Mouse (Mus musculus): Measurements from ENCODE around the gene Tldc1.
A peak's percentile ranks its signal among the peaks of the same experiment; 100 is the strongest.

Tldc1 gene

DNA sequence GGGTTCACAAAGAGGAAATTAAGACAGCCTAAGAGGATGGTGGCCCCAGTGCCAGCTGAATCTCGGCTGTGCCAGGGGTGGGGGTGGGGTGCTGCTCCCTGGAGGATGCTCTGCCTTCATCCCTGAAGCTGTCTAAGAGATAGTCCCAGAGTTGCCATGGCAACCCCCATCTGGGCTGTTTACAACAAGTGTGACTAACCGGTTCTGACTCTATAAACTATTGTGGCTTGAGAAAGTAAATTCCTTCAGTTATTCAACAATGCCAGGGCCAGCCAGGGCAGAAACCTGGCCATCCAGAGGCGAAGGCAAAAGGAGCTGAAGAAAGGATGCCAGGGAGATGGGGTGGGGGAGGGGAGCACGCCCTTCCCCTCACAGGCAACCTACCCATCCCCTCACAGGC lies 23.0 kb upstream of the Tldc1 start:
- DNase-seq (ENCODE audit: low spot score) = no peak

- no peak for DNase-seq (ENCODE audit: low spot score)
Observed at GRCm38 (mm10) chr8:119798965-119799264, 20.7 kb upstream of the Tldc1 start.

DNA sequence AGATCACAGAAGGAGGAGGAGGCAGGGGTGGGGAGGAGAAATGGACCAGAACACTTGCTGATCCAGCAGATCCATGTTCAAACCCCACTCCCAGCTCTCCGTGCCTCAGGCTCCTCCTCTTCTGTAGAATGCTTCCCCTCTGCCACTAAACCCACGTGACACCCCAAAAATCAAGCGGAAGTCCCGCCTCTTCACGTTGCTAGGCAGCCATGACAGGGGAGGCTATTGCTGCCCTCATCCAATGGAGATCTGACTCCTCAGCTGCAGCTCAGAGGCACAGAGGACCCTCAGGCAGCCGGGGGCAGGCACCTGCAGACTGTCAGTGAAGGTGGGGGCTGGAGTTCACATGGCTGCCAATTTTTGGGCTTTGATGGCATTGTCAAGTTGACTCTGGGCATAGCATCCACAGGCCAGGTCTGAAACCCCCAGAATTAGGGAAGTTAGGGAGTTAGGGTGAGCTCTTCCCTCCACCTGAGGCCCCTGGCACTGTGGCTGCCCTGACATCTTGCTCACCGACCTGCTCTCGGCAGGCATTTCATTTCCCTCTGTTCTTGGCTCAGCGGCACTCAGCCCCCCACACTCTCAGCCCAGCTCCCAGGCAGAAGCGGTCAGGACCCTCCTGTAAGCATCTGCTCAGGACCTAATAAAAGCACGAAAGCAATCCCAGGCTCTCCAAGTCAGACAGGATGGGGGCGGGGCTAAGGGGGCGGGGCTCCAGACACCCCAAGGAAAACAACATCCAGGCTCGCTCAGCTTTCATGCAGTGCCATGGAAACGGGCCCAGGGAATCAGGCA lies 20.2 kb upstream of the Tldc1 start:
- DNase-seq (ENCODE audit: low spot score) = peak; percentile 82

- DNase-seq (ENCODE audit: low spot score) = no peak
Observed at GRCm38 (mm10) chr8:119795651-119796050, 17.4 kb upstream of the Tldc1 start.

- no peak for DNase-seq (ENCODE audit: low spot score)
Observed at GRCm38 (mm10) chr8:119794689-119795088, 16.5 kb upstream of the Tldc1 start.

- DNase-seq (ENCODE audit: low spot score) = no peak
Observed at GRCm38 (mm10) chr8:119791804-119792704, 13.8 kb upstream of the Tldc1 start.

DNA sequence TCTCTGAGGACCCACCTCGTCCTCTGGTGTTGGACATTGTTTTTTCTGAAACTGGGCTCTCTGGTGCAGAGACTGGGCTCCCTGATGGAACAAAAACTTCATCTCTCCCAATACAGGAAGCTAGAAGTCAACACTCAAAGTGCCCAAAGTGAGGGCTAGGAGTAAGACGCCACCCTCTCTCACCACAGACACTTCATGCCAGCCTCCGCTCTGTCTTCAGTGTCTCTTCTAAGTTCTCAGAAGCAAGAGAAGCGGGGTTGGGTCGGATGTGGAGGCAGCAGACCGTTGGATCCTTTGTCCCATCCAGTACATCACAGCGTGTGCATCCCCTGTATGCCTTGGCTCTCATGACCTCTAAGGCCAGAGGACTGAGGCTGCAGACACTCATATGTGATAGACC lies 11.4 kb upstream of the Tldc1 start:
- DNase-seq (ENCODE audit: low spot score) = no peak

GRCm38 (mm10) chr8:119788607-119789381 lies 10.6 kb upstream of the Tldc1 start:
- no peak for DNase-seq (ENCODE audit: low spot score)

- DNase-seq (ENCODE audit: low spot score) = no peak
Observed at GRCm38 (mm10) chr8:119787341-119787740, 9.1 kb upstream of the Tldc1 start.

DNA sequence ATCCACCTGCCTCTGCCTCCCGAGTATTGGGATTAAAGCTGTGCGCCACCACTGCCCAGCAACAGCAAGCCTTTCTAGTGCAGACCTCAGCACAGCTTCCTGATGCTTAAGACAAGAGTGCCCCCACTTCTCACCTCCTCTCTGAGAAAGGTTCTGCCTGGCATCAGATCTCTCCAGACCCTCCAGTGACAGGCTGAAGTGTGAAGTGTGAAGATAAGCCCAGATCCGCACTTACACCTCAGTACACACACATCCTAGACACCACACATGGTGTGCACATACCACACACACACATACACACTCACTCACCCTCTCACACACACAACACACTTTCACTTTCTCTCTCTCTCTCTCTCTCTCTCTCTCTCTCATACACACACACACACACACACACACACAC lies 8.7 kb upstream of the Tldc1 start:
- no peak for DNase-seq (ENCODE audit: low spot score)

GRCm38 (mm10) chr8:119785764-119786405 lies 7.7 kb upstream of the Tldc1 start:
- DNase-seq (ENCODE audit: low spot score) = no peak

DNA sequence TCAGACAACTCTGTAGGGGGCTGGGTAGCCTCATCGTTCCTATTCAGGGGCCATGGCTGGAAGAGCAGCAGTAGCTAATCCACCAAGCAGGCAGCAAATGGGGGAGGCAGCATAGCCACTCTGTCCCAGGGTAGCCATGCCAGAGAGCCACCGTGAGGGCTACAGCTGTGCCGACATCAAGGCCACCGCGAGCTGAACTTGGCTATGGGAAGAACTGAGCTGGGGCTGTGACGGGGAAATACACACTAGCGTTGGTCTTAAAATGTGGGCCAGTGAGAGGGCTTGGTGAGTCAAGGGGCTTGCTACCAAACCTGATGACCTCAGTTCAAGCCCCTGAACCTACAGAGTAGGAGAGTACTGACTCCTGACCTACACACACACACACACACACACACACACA lies 6.5 kb upstream of the Tldc1 start:
- no peak for DNase-seq (ENCODE audit: low spot score)

- no peak for DNase-seq (ENCODE audit: low spot score)
Observed at GRCm38 (mm10) chr8:119784141-119784574, 5.9 kb upstream of the Tldc1 start.

DNA sequence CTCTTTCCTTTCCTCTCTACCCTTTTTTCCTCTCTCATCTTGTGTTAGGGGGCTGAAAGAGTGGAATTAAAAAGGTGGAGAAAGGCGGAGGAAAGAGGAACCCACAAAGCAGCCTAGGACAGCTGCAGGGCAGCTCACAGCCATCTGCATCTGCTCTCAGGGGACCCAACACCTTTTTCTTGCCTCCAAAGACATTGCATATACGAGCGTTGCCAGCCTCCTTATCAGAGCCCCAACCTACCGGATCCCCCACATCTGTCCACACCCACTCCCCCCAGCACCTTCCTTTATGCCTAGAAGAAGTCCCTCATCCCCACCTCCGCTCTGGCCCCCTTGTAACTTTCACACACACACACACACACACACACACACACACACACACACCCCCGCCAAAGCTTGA lies 5.4 kb upstream of the Tldc1 start:
- no peak for DNase-seq (ENCODE audit: low spot score)

DNA sequence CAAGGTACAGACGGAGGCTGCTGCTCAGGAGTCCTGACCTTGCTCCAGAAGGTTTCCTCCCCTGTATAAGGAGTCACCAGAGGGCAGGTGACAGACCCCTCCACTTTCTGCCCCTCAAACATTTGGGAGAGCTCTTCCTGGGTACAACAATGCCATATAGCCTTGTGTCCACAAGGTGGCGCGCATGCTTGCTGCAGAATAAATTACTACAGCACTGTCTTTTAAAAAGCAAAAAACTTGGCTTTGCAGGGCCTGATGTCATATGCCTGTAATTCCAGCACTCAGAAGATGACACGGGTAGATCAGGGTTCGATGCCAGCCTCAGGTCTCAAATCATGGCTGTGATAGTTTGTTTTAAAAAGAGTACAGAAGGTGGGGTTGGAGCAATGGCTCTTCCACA lies 4.5 kb upstream of the Tldc1 start:
- peak; percentile 81 for DNase-seq (ENCODE audit: low spot score)

DNA sequence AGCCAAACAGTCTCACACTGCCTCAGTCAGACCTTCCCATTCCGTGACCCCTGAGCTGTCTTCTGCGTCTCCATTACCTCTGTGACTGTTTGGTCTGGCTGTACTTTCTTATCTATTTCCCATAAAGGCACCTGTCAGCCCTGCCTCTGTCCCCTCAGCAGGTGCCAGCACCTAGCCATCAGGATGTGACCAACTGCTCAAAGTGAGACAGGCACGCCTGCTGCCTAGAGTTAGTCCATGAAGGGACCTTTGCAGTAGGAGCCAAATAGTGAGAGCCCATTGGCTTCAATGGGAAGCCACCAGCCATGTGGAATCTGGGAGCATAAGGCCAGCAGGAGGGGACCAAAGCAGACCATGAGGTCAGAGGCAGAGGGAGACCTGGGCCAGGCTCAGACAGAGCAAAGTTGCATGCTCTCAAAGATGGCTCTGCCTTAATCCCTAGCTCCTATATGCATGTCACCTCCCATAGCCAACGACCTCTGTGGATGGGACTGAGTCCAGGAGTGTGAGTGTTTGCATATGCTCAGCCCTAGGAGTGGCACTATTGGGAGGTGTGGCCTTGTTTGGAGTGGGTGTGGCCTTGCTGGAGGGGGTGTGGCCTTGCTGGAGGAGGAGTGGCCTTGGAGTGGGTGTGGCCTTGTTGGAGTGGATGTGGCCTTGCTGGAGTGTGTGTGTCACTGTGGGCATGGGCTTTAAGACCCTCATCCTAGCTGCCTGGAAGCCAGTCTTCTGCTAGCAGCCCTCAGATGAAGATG lies 3.0 kb upstream of the Tldc1 start:
- no peak for DNase-seq (ENCODE audit: low spot score)

GRCm38 (mm10) chr8:119780402-119781049 lies 2.3 kb upstream of the Tldc1 start:
- DNase-seq (ENCODE audit: low spot score) = no peak

GRCm38 (mm10) chr8:119779013-119779737 lies 959 bp upstream of the Tldc1 start:
- DNase-seq (ENCODE audit: low spot score) = peak; percentile 86

DNA sequence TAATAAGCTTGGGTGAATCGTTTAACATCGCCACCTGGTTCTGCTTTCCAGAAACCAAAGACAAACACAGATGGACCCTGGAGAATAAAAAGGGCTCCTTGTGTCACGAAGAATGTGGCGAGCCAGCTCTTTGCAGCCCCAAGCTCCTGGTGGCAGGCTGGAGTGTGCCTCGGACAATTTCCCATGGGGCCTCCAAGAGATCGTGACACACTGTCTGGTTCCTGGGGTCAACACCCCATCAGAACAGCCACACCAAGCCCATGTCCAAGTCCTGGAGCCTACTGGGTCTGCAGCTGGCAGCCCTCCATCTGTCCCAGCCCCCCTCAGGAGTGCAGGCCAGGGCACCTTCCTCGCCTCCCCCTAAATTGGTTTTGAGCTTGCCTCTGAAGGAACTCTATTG lies 451 bp downstream of the Tldc1 start:
- DNase-seq (ENCODE audit: low spot score) = no peak

GRCm38 (mm10) chr8:119776668-119777245 lies 1.5 kb downstream of the Tldc1 start:
- no peak for DNase-seq (ENCODE audit: low spot score)
